Mouse (Mus musculus) adrenal gland, adult 8-10 months (tissue): ENCODE results near the gene Suclg2. TPM values are rescaled to one million over a fixed set of nuclear protein-coding genes. Genes with fewer than 3 reads are reported as not detected.

Source experiments
- DNase-seq: peaks from one replicate; pipeline ENCODE4 v3.0.0; 2022
- total RNA-seq, 4 experiments: library from RNA; stranded (reverse); gene quantifications; 2 replicates each; pipeline ENCODE4 v1.2.4; 2022

Gene Suclg2
- 100 to 1,000 TPM; 112 to 157 (median 136) TPM for total RNA-seq

DNA sequence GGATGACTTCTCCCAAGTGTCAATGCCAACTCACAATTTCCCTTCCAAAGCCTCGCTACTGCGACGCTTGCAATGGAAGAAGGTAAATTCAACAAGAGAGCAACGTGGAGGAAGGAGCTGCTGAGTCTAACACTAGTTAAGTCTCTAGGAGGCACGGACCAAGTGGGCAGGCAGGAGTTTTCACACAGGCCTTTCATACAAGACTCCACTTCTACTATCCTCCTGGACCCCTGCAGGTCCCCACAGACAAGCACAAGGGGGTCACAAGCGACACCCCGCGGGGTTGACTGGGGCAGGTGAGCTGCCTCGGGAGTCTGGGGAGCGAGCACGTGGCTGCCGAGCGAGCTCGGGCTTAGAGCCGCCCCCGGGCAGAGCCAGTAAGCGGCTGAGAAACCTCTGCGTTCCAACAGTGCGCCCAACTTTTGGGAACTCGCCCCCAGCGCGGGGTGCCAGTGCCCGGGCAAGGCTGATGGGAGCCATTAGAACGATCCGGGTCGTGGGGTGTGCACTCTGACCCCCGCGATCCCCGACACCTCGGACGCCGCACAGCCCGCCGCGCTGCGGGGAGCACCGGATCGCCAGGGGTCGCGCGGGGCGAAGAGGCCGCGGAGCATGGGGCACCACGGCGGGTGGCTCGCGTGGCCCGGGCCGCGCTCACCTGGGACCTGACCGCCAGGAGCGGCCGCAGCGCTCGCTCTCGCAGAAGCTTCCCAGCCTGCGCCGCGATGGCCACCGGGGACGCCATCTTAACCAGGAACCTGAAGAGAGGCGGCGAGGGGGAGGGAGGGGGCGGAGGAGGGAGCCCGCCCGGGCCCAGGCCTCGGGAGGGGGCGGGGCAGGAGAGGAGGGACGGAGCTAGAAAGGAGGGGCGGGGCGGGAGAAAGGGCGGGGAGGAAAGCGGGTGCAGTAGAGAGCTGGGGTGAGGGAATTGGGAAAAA lies at the start of gene Suclg2:
TSS of gene Suclg2 (minus strand) at position 770 of the 938 bp plus-strand sequence.
- DNase-seq, result peak; percentile 66

DNA sequence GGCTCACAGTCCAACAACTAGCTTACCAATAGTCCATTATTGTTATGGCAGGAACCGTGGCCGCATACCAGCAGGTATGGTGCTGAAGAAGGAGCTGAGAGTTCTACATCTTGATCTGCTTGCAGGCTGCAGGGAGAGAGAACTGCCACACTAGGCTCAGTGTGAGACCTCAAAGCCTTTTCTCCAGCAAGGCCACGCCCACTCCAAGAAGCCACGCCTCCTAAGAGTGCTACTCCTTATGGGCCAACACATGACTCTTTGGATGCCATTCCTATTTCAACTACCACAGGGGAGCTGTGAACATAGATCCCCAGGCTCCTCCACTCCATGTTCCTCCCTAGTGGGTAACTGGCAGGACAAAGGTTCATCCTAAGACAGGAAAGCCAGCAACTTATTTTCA lies 48.0 kb upstream of the Suclg2 start:
- no peak for DNase-seq

DNA sequence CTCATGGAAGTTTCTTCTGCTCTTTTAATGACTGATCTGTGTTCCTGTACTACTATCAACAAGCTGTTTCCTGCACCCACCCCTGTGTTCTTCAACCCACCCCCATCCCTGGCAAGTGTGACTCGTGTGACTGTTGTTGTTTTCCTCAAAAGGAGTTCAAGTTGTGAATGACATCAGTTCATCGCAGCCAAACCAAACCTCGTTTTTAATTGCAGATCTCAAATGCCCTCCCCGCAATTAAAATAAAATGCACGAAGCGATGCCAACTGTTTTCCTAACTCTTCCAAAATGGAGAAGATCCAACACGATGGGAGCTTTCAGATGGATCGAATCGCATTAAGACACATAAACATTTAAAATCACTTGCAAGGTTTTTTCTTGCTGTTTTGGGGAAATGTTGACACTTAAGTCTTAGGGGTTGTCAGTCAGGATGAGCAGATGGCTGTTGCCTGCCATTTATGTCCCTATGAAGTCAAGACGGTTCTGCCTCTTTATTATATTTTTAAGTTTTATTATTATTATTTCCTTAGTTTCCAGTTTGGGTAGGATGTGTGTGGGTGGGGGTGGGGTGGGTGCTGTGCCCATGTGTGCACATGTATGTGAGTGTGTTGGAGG lies 41.1 kb upstream of the Suclg2 start:
- DNase-seq, result no peak

DNA sequence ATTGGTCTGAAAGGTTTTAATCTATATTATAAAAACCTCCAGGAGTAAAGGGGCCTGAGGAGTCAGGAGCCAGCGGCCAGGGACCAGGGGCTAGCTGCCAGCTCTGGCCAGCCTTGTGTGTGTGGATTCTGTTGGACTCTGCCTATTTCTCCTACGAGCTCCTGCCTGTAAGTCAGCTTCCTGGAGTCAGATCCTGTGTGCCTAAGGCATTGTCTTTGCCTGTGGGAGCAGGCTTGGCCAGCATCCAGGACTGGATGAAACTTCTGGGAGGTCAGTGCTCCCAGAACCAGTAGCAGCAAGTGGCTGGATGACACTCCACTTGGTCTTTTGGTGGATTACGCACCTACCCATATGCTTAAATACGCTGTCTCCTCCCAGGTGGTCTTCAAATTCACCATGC lies 23.8 kb upstream of the Suclg2 start:
- DNase-seq, result no peak

GRCm38 (mm10) chr6:95731570-95732367 lies 13.2 kb upstream of the Suclg2 start:
- no peak for DNase-seq

GRCm38 (mm10) chr6:95729399-95729798 lies 10.8 kb upstream of the Suclg2 start:
- DNase-seq, result no peak

- no peak for DNase-seq
These were observed 6.7 kb upstream of the Suclg2 start for GRCm38 (mm10) chr6:95725281-95725680.

DNA sequence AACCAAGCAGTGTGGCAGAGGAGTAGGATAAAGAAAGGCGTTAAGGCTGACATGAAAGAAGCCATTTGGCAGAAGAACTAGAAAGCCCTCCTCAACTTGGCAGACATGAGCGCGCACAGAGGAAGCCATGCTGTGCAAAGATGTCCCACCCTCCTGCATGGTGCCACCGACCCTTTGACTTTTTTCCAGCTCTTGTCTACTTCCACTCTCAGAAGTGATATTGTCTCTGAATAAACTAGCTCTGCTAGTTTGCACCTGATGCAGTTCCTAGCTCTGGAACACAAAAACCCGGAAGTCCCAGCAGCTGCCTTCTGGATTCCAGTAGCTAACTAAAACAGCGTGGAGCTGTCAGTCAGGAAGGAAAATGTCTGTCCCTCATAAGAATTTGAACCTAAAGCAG lies 4.8 kb upstream of the Suclg2 start:
- DNase-seq, result no peak

DNA sequence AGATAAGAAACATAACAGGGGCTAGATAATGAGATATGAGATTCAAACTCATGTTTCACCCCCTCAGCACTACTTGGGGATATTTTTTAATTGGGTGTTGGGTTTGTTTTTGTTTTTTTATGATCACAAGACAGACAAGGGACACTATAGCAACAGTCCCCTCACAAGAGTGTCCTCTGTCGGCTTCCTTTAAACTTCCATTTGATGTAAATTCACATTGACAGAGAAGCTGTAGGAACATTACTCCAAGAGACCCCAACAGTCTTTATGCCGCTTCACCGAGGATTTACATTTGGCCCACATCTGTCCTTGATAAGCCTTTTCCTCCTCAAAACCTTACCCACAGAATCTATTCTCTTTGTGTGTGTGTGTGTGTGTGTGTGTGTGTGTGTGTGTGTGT lies 1.2 kb upstream of the Suclg2 start:
- no peak for DNase-seq

DNA sequence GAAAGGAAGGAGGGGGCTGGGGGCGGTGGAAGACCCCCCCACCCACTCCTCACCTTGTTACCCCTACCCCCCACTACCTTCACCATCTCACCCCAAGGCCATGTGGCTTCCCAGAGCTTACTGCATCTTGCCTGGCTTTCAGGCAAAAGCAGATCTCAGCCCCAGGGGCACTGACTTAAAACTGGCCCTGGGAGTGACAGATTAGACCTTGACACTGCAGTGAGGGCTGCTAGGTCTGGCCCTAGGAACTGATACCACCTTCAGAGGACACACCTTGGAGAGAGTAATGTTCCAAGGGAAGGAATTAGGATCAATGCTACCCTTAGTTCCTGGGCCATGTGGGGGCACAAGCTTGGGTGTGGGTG lies 351 bp upstream of the Suclg2 start:
- DNase-seq, result no peak

- no peak for DNase-seq
These were observed 1.5 kb downstream of the Suclg2 start for GRCm38 (mm10) chr6:95717071-95717470.

GRCm38 (mm10) chr6:95716476-95716875 lies 2.1 kb downstream of the Suclg2 start:
- no peak for DNase-seq

DNA sequence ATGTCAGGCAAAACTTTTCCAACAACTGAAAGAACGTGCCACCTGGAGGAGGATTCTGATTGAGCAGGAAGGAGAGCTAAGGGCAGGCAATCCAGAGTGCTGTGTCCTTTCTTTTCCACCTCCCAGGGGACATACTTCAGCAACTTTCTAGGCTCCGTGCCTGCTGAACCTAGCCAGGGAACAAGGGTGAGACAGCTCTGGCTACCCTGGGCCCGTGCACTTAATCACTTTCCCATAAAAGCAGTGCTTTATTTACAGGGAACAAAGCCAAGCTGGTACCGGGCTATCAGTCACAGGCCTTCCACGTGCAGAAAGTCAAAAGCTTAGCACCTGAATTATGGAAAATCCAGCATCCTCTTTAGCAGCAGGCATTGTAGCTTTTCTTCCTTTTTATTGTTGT lies 5.4 kb downstream of the Suclg2 start:
- no peak for DNase-seq

DNA sequence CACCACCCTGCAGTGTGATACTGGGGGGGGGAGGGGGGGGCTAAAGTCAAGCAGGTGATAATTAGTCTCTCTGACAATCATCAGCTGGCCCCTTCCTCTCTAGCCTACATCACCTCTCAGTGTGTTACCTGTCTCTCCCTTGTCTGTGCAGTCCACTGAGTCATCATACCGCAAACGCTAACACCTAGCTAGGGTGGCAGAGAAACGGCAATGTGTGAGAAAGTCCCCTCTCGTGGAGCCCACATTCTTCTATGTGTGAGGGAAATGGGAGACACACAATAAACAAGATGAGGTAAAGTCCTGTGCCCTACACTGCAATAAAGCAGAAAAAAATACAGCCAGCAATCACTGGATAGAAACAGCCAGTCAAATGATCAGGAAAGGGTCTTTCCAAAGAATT lies 6.5 kb downstream of the Suclg2 start:
- no peak for DNase-seq

DNA sequence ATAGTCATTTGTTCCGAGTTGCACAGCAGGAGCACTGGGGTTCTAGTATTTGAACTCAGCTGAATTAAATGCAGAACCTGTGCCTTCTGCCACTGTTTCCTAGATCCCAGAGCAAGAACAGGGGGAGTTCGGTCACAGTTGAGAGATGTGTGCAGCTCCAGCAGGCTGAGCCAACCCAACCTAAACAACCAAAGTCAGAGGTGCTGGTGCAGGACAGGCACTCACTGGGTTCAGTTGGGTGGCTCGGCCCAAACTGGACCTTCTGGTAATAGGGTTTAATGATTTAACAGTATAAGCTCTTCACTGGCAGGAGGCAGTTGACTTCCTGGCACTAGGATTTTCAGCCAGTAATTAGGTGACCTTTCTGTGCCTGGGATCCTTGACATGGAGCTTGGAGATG lies 6.9 kb downstream of the Suclg2 start:
- DNase-seq, result no peak

- no peak for DNase-seq
These were observed 7.7 kb downstream of the Suclg2 start for GRCm38 (mm10) chr6:95710886-95711285.

DNA sequence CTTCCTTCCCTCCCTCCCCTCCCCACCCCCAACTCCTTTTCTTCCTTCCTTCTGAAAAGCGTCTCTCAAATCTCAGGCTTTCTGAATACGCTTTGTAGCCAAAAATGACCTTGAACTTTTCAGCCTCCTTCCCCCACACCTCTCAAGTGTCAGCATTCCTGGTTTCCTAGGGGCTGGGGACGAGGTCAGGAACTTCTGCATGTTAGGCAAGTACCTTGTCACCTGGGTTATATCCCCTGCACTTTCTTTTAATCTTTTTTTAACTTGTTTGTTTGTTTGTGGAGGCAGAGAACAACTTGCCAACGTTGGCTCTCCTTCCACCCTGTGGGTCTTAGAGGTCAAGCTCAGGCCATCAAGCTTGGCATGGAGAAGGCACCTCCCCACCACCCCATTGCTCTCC lies 9.1 kb downstream of the Suclg2 start:
- DNase-seq, result no peak

- no peak for DNase-seq
These were observed 9.5 kb downstream of the Suclg2 start for GRCm38 (mm10) chr6:95709106-95709505.

DNA sequence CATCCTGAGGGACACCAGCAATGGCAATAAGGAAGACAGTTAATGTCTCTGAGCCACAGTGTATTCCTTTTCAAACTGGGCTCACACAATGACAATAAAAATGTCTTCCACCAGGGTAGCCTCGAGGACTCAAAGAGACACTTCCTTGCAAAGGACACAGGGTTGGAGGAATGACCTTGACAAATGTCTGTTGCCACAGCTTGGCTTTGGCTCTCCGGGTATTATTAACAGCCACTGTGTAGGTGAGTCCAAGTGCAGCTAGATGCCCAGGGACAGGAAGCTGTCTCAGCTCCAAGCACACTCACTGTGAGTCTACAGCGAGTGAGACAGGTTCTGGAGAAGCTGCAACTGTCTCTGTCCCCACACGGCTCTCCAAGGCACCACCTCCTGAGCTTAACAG lies 14.0 kb downstream of the Suclg2 start:
- no peak for DNase-seq

DNA sequence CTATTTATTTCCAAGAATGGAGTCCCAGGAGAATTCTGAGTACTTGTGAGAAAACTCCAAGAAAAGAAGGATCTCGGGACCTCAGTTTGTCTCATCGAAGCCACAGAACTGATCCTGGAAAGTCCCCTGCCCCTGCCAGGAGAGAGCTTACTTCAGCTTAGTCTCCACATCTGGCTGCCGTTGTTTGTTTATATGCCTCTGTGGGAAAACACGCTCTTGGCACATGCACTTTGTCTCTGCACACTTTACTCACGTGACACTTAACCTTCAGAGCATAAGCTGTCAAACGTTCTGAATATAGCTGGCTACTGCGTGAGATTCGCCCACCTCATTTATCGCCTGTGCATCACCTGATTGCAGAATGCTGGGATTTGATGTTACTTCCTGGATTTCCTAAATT lies 16.4 kb downstream of the Suclg2 start:
- no peak for DNase-seq

- DNase-seq, result no peak
These were observed 16.8 kb downstream of the Suclg2 start for GRCm38 (mm10) chr6:95701786-95702185.

GRCm38 (mm10) chr6:95700981-95701610 lies 17.5 kb downstream of the Suclg2 start:
- no peak for DNase-seq

GRCm38 (mm10) chr6:95700191-95700590 lies 18.4 kb downstream of the Suclg2 start:
- DNase-seq, result no peak
